Mouse (Mus musculus) G1E (cell line): ENCODE measurements at regions not wholly inside any gene's neighbourhood (a gene's known extent, or its start where the extent isn't known, plus 50 kb on each side); places are given as distances from the start of the nearest gene placed in this dataset.

Source experiments
- CTCF ChIP-seq: IDR thresholded peaks from 2 replicates; pipeline ENCODE4 v1.5.1; 2012; ENCODE audit warnings: low read depth, low read length, inconsistent platforms, mixed read lengths
- GATA2 ChIP-seq: IDR thresholded peaks from 2 replicates; pipeline ENCODE4 v1.6.1; 2012; ENCODE audit warnings: low read depth, low read length, inconsistent platforms, borderline replicate concordance
- POLR2AphosphoS5 ChIP-seq: IDR thresholded peaks from 2 replicates; pipeline ENCODE4 v1.6.1; 2012; ENCODE audit warnings: low read depth, low read length, inconsistent platforms; ENCODE audit not compliant: insufficient replicate concordance
- TAL1 ChIP-seq: conservative IDR thresholded peaks from 2 replicates; pipeline ENCODE4 v1.6.1; 2012; ENCODE audit warnings: low read depth, low read length, inconsistent platforms, mixed read lengths

GRCm38 (mm10) chr17:66244183-66244582 is 120.9 kb downstream of the Ddx11 start:
- TF ChIP-seq CTCF (no peak), POLR2AphosphoS5 (no peak), GATA2 (no peak), TAL1 (no peak)
